In the genomic region with DNA sequence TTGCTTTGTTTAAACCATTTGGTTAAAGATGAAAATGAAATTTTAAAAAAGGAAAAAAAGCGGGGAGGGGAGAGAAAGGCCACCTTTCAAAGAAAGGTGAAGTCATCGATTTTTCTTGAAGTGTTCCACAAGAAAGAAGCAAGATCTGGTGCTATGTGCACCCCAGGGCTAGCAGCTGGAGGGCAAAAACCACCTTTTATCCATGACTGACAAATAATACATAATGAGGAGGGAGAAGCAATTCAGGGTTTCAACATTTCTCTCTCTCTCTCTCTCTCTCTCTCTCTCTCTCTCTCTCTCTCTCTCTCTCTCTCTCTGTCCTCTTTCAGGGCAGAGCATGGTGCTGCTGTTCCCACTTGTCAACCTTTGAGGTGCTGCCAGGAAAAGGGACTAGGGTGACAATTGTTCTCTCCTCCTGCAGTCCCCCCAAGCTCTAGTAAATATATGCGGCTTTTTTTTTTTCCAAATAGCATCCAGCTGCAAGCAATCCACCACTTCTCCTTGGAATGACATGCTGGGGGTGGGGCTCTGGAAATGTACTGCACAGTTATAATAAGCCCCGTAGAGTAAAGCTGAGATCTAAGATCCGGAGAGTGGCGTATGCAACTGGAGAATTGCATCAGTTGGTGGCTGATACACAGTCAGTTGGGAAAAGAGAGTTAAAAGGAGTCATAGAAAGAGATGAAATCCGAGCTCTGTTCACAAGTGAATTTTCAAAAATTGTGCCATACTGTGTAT, we compare ENCODE assay signal across 11 mouse cellular contexts.
DNase-seq lines count a peak whose midpoint lies in the region; ATAC-seq and TF ChIP-seq lines count a peak whose summit lies in the region.
"Had no signal": no experiment of that assay in that cellular context is flagged by ENCODE, and none has a peak within 500 bp of the region (broad histone marks: within the 10 kb centered on the region; RNA-seq: fewer than 3 reads in every experiment).

No protein-coding gene starts in this region.

- H3K4me1 ChIP-seq in hindbrain, postnatal 0 days (ENCODE audit: insufficient read depth, low read length), result no peaks in the 10 kb centered on the region

- no peak overlapping the region for H3K9ac ChIP-seq in hindbrain, postnatal 0 days (replicated peaks; ENCODE audit: low read length)
- H3K9ac ChIP-seq: liver, postnatal 0 days had no signal

- intact Hi-C loops in gastrocnemius, postnatal 14 days (cut with DNase I; ENCODE audit: low total_unique reads), result no loop called here

- peak overlapping the region; percentile 21; the same call in 1 of the 2 replicates for H3K4me2 ChIP-seq in hindbrain, postnatal 0 days (ENCODE audit: low read depth, low read length)

- 0 out of 2 replicates have a peak, but pooled peaks have one; percentile 35 for ATAC-seq in hindbrain, postnatal 0 days
- ATAC-seq: liver, postnatal 0 days had no signal

- DNase-seq in frontal cortex, postnatal 10 days (ENCODE audit: low spot score in 2 of 2), result peak; percentile 19 to 36
- no peak for DNase-seq in frontal cortex, postnatal 36 days (ENCODE audit: low spot score in 2 of 2)
- peak; percentile 45 to 47 for DNase-seq in right cerebral cortex, postnatal 10 days (ENCODE audit: low spot score in 2 of 2)
- DNase-seq in right cerebral cortex, postnatal 25 days, result no peak
- peak; percentile 21 for DNase-seq in hindbrain, postnatal 0 days (ENCODE audit: low spot score)
- no peak for DNase-seq in gastrocnemius, postnatal 14 days
- no peak for DNase-seq in layer of hippocampus, postnatal 36 days
- no peak for DNase-seq in adrenal gland, adult (ENCODE audit: inconsistent age in 2 of 2, low spot score in 1 of 2)
- DNase-seq: cerebellum, postnatal 14 days; liver, postnatal 0 days; thymus, postnatal 25 days had no signal

- no peak overlapping the region for H3K27ac ChIP-seq in hindbrain, postnatal 0 days

- H3K36me3 ChIP-seq in hindbrain, postnatal 0 days (ENCODE audit: insufficient read depth, low read length), result no peaks in the 10 kb centered on the region

- H3K27me3 ChIP-seq in hindbrain, postnatal 0 days (ENCODE audit: insufficient read depth, low read length), result no peaks in the 10 kb centered on the region

- no peak overlapping the region for H3K4me3 ChIP-seq in hindbrain, postnatal 0 days (ENCODE audit: low read length)

- 29% methylated on average over 7 of the region's 7 CpGs for WGBS in hindbrain, postnatal 0 days

- H3K9me3 ChIP-seq in hindbrain, postnatal 0 days (ENCODE audit: low read length), result no peaks in the 10 kb centered on the region

- TF ChIP-seq CTCF in hindbrain, postnatal 0 days (IDR thresholded peaks at IDR 0.05; ENCODE audit: low read depth), result no peak

Comparison
In these comparisons a context has a peak if more than half of its experiments do, and no peak if none do; other contexts are left out.
1. DNase-seq: peak in frontal cortex, postnatal 10 days (2 of 2), right cerebral cortex, postnatal 10 days (2 of 2) and hindbrain, postnatal 0 days (single experiment); none in frontal cortex, postnatal 36 days (0 of 2), right cerebral cortex, postnatal 25 days (single experiment), gastrocnemius, postnatal 14 days (single experiment), layer of hippocampus, postnatal 36 days (0 of 2) and adrenal gland, adult (0 of 2).